Mouse (Mus musculus): Measurements from ENCODE around the gene Jpt2.
"Not testable (repeated sequence)": the region's sequence is repeated elsewhere in the genome, so short reads cannot be mapped to it uniquely, and the experiment has no call there.

The Jpt2 gene

DNA sequence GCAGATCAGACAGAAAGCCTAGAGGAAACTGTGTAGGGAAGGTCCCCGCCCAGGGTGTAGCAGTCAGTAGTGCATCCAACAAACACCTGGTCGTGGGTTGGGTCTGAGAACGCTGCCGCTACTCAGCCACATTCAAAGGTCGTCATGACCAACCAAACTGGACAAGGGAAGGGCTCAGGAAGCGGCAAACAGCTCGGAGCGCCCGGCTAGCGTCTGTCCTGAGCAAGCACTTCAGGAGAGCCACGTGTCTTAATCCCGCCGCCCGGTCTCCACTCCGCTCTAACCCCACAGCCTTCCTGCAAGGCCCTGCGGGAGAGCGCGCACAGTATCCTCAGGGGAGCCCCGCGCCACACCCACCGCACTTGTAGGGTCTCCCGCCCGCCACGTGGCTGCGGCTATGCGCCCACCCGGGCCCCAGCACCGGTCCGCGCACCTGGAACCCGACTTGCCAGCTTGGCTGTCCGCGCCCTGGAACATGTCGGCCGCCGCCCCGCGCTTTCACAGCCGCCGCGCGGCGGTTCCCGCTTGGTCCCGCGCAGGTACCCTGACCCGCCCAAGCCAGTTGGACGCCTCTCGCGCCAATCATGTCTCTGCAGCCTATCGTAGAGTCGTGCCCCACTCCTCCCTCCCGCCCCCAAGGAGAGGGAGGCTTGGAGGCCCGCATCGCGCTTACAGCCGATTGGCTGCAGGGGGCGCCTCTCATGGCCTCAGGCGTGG lies at the start of gene Jpt2:
Gene Jpt2, minus strand, starts transcription at position 555 of the 717 bp plus-strand sequence.
- DNase-seq (ENCODE audit: low read depth) = peak; percentile 96

GRCm38 (mm10) chr17:25007480-25007879 lies 47.0 kb upstream of the Jpt2 start:
- no peak for DNase-seq (ENCODE audit: low read depth)

DNA sequence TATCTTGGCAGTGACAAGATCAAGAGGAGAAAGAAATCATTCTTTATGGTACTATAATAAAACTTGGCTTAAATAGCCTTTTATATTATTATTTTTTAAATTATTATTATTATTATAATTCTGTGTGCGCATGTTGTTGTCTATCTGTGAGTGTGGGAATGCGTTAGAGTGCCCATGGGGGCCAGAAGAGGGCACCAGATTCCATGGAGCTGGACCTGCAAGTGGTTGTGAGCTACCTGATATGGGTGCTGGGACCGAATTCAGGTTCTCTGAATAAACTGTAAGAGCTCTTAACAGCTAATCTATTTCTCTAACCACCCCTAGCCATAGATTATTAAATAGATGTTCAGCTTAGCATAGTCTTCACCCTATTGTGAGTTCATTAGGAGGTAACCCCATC lies 44.6 kb upstream of the Jpt2 start:
- no peak for DNase-seq (ENCODE audit: low read depth)

GRCm38 (mm10) chr17:24994721-24995120 lies 34.2 kb upstream of the Jpt2 start:
- no peak for DNase-seq (ENCODE audit: low read depth)

- DNase-seq (ENCODE audit: low read depth) = no peak
Measured at GRCm38 (mm10) chr17:24987221-24987620, 26.7 kb upstream of the Jpt2 start.

- peak; percentile 27 for DNase-seq (ENCODE audit: low read depth)
Measured at GRCm38 (mm10) chr17:24960852-24961715, 595 bp upstream of the Jpt2 start.

- no peak for DNase-seq (ENCODE audit: low read depth)
Measured at GRCm38 (mm10) chr17:24959371-24959770, 1.1 kb downstream of the Jpt2 start.

GRCm38 (mm10) chr17:24953291-24953690 lies 7.2 kb downstream of the Jpt2 start:
- DNase-seq (ENCODE audit: low read depth) = no peak

- DNase-seq (ENCODE audit: low read depth) = no peak
Measured at GRCm38 (mm10) chr17:24950671-24951070, 9.8 kb downstream of the Jpt2 start.

GRCm38 (mm10) chr17:24948204-24948603 lies 12.3 kb downstream of the Jpt2 start:
- no peak for DNase-seq (ENCODE audit: low read depth)

GRCm38 (mm10) chr17:24943589-24943988 lies 16.9 kb downstream of the Jpt2 start:
- not testable (repeated sequence) for DNase-seq (ENCODE audit: low read depth)

DNA sequence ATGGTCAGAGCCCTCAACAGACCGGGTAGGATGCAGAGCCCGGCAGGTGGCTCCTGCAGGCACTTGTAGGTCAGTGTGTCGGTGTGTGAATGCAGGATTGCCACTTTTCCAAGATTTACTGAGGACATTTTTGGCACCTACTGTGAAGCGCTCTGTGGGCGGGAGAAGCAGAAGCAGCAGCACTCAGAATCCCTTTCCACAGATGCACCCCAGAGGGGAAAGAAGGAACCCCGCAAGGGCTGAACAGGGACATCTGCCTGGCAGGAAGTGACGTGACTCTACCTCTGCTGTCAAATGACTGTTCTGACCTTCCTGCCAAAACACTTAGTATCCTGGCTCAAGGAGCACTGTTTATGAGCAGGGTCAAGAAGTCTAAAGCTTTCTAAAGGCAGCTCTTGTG lies 17.5 kb downstream of the Jpt2 start:
- no peak for DNase-seq (ENCODE audit: low read depth)

DNA sequence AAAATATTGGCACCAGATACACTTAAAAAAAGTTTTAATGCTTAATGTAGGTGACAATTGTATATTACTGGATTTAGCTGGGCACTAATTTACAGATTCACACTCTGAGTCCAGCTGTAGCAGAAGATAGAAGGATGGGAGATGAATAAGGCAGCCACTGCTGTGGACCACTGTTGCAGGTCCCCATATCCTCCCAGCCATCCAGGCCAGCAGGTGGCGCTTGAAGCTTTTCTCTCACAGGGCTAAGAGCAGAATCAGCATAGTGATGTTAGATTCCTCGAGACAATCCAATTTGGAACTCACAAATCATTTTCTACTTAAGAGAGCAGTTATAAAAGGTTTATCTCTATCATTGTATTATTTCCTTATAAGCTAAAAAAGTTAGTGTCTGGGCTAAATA lies 18.0 kb downstream of the Jpt2 start:
- DNase-seq (ENCODE audit: low read depth) = not testable (repeated sequence)

- no peak for DNase-seq (ENCODE audit: low read depth)
Measured at GRCm38 (mm10) chr17:24937266-24937665, 23.2 kb downstream of the Jpt2 start.

DNA sequence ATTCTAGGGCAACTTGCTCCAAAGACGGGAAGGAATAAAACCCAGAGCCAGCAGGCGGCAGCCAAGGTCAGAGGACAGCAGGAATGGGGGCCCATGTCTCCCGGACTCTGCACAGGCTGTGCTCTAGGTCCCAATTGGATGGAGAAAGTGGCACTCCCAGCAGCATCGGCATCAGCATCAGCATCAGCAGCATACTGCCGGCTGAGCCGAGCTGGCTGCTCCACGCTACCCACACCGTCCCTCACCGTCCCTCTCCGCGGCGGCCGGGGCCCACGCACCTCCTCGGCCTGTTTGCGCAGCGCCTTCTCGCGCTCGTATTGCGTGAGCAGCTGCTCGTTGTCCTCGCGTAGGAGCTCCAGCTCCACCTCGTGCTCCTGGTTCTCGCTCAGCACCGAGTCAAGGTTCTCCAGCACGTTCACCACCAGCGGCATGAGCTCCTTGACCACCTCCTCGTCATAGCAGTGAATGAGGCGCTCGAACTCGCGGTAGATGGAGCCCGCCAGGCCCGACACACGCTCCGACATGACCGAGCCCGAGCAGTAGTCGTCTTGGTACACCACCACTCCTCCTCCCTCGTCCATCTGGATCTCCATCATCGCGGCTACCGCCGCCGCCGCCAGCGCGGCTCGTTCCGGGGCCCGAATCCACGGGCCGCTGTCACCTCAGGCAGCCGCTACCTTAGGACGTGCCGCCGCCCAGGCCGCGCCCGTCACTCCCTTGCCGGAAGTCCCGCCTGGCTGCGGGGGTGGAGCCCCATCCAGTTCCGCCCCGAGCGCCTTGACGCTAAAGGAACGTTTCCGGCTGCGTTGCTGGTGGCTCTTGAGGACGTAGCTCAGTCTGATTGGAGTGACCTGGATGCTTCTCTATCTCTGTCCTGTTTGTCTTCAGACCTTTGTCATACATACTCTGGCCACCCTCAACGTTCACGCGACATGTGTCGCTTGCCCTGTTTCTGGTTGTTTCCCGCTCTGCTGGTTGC lies 23.9 kb downstream of the Jpt2 start, which contains the start of gene Mapk8ip3:
Gene Mapk8ip3, minus strand, starts transcription at position 719 of the 979 bp plus-strand sequence.
- peak; percentile 93 for DNase-seq (ENCODE audit: low read depth)

- no peak for DNase-seq (ENCODE audit: low read depth)
Measured at GRCm38 (mm10) chr17:24935666-24936065, 24.8 kb downstream of the Jpt2 start.

DNA sequence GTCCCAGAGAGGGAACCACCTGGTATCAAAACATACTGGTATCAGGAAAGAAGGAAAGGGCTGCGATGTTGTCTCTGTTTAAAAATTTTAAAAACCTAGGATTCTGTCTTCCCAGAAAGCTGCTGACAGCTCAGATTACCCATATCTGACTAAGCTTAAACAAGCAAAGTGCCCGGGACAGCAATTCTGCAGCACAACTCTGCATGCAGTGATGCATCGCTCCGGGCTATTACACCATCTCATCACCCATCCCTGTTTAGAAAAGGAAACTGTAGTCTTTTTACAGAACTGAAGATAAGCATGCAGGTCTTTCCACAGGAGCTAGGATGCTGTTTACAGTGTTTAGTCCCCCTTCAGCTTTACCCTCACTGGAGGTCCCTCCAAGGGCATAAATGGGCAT lies 25.6 kb downstream of the Jpt2 start:
- no peak for DNase-seq (ENCODE audit: low read depth)

- no peak for DNase-seq (ENCODE audit: low read depth)
Measured at GRCm38 (mm10) chr17:24933163-24933562, 27.3 kb downstream of the Jpt2 start.

DNA sequence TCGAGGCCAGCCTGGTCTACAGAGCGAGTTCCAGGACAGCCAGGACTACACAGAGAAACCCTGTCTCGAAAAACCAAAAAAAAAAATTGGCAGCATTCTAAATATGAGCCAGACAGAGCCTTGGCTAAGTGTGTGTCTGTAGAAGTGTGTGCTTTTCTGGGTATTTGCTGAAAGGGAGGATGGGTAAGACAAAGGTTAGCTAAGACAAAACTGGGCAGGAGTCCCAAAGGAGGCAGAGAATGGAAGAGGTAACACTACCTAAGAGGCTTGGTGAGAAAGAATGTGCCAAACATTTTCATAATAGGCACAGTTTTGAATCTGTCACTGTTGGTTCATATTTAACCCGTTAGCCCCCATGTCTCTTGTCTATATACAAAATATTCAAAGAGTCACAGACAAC lies 28.1 kb downstream of the Jpt2 start:
- no peak for DNase-seq (ENCODE audit: low read depth)

DNA sequence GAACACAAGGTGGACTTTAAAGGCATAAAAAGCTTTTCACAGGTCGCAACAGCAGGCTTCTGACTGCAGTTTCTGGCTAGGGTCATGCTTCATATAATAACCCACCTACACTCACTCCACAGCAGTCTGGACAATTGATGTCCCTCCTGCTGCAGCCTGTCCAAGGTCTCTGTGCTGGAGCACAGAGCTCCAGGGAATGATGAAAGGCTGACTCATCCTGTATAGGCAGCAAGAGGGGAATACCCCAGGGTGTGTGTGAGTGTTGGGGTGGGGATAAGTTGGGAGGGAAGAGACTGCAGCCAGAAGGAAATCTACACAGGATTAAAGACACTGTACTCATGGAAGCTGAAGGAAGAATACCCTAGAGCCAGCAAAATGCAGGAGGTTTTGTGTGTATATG lies 31.0 kb downstream of the Jpt2 start:
- DNase-seq (ENCODE audit: low read depth) = no peak

DNA sequence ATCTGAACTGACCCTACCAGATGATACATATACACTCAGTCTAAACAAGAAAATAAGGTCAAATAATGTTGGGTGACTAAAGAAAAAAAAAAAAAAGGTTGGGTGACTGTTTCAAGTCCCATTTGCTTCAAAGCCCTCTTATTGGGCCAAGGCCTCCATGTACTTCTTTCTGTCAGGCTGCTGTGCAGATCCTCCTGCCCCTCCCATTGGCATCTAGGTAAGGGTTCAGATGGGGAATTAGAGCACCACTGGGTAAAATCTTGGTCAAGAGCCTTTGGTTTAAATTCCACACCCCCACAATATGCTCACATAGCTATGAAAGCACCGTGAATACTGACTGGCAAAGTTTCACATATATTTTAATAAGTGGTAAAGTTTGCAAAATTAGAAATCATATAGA lies 37.2 kb downstream of the Jpt2 start:
- DNase-seq (ENCODE audit: low read depth) = no peak

DNA sequence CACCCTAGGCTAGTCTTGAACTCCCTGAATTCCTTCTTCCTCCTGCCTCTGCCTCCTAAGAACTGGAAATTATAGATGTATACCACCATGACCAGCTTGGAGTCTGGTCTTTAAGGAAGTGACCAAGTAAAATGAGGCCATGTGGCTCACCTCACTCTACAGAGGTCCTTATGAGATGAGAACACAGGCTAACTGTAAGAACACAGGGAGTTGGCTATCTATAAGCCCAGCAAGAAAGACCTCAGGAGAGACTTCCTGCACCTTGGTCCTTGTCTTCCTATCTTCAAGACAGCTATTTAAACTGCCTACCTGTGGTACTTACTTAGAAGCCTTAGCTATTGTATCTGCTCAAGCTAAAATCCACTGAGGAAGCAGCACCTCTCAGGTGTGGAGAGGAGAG lies 46.5 kb downstream of the Jpt2 start:
- DNase-seq (ENCODE audit: low read depth) = no peak
